Mouse (Mus musculus): Measurements from ENCODE around the gene Creb3l2. TPM values are rescaled to one million over a fixed set of nuclear protein-coding genes. Genes with fewer than 3 reads are reported as not detected.

The Creb3l2 gene
- polyA plus RNA-seq, 1 experiment from 2014 or later = 20.8 TPM

- DNase-seq (ENCODE audit: low spot score) (no peak), ATAC-seq (replicated peaks; ENCODE audit: low FRiP score, low read depth) (no peak)
- no peaks in the 10 kb centered on the region for H3K36me3 ChIP-seq (ENCODE audit: insufficient read depth, low read length)
- no peak overlapping the region for H3K9ac ChIP-seq (ENCODE audit: low read depth, low read length)
- H3K4me1 ChIP-seq (replicated peaks; ENCODE audit: insufficient read depth, low read length) = no peaks in the 10 kb centered on the region
- no peak for TF ChIP-seq CTCF (IDR thresholded peaks at IDR 0.05; ENCODE audit: low read depth)
- H3K27ac ChIP-seq = no peak overlapping the region
- H3K4me2 ChIP-seq (ENCODE audit: low read length) = no peak overlapping the region
- H3K27me3 ChIP-seq (ENCODE audit: insufficient read depth, low read length) = no peaks in the 10 kb centered on the region
- H3K4me3 ChIP-seq (replicated peaks; ENCODE audit: low read depth, low read length) = no peak overlapping the region
- H3K9me3 ChIP-seq (replicated peaks; ENCODE audit: low read length) = no peaks in the 10 kb centered on the region
- WGBS = 59% methylated on average over 1 of the region's 1 CpGs
Observed at GRCm38 (mm10) chr6:37282659-37283058, 159.3 kb downstream of the Creb3l2 start.

Other genes with a start within 250 kb of the Creb3l2 start
- 0.76 and 0.85 TPM in 2 replicates for gene Dgki, start 142.0 kb downstream of the Creb3l2 start, polyA plus RNA-seq (2015; fragmentation: Nextera tagmentation; extraction: Ambion mirVana)
- gene Akr1d1, start 88.0 kb upstream of the Creb3l2 start, polyA plus RNA-seq (2015; fragmentation: Nextera tagmentation; extraction: Ambion mirVana) = 1.6 TPM in 2 replicates

Measured in kidney, postnatal 0 days (tissue).